Mouse (Mus musculus) G1E (cell line): ENCODE results near the gene Foxn3.

ENCODE experiments used
- CTCF ChIP-seq: IDR thresholded peaks from 2 replicates; pipeline ENCODE4 v1.5.1; 2012; ENCODE audit warnings: low read depth, low read length, inconsistent platforms, mixed read lengths
- GATA2 ChIP-seq: IDR thresholded peaks from 2 replicates; pipeline ENCODE4 v1.6.1; 2012; ENCODE audit warnings: low read depth, low read length, inconsistent platforms, borderline replicate concordance

GRCm38 (mm10) chr12:99248606-99249005 lies 314.8 kb downstream of the Foxn3 start:
- TF ChIP-seq CTCF (no peak), GATA2 (no peak)
